Mouse (Mus musculus) heart, embryonic 12.5 days (tissue): Measurements from ENCODE around the gene Bad. TPM values are rescaled to one million over a fixed set of nuclear protein-coding genes. Genes with fewer than 3 reads are reported as not detected.
A peak's percentile ranks its signal among the peaks of the same experiment; 100 is the strongest.

Experiments used
- ATAC-seq: fragments of 200-750 bp; cut with Nextera tagmentation; 2 replicates; pipeline ENCODE4 v1.8.0; 2017; ENCODE audit warnings: moderate TSS enrichment, moderate library complexity; ENCODE audit not compliant: insufficient number of reproducible peaks, low FRiP score
- H3K27ac ChIP-seq: fragments of 300-500 bp; sonication (generic); 2 replicates; pipeline ENCODE4 v1.5.1; 2016; ENCODE audit warnings: mild to moderate bottlenecking, moderate library complexity; ENCODE audit not compliant: poor library complexity, severe bottlenecking
- H3K27me3 ChIP-seq: fragments of 300-500 bp; sonication (generic); replicated peaks from 2 replicates; pipeline ENCODE4 v1.6.1; 2016; ENCODE audit warnings: mild to moderate bottlenecking, moderate library complexity
- H3K36me3 ChIP-seq: fragments of 300-500 bp; sonication (generic); 2 replicates; pipeline ENCODE4 v1.6.1; 2016; ENCODE audit warnings: mild to moderate bottlenecking, moderate library complexity
- H3K4me1 ChIP-seq: fragments of 300-500 bp; sonication (generic); replicated peaks from 2 replicates; pipeline ENCODE4 v1.6.1; 2016; ENCODE audit warnings: mild to moderate bottlenecking
- H3K4me2 ChIP-seq: fragments of 300-500 bp; sonication (generic); 2 replicates; pipeline ENCODE4 v1.6.1; 2016; ENCODE audit warnings: mild to moderate bottlenecking, moderate library complexity
- H3K4me3 ChIP-seq: fragments of 300-500 bp; sonication (generic); 2 replicates; pipeline ENCODE4 v1.5.1; 2016; ENCODE audit warnings: mild to moderate bottlenecking
- H3K9ac ChIP-seq: fragments of 300-500 bp; sonication (generic); 2 replicates; pipeline ENCODE4 v1.6.1; 2016; ENCODE audit warnings: mild to moderate bottlenecking, moderate library complexity
- H3K9me3 ChIP-seq: fragments of 300-500 bp; sonication (generic); replicated peaks from 2 replicates; pipeline ENCODE4 v1.6.1; 2016; ENCODE audit warnings: mild to moderate bottlenecking, moderate library complexity
- WGBS: fragments of 180-500 bp; shearing (Covaris S2); methylation state at CpG from one replicate; pipeline ENCODE4 v1.1.7; 2016; 5-methylcytosine and 5-hydroxymethylcytosine counted together
- polyA plus RNA-seq: library from polyadenylated mRNA; unstranded; fragments of >200 nt; fragmentation: Nextera tagmentation; extraction: Ambion mirVana; gene quantifications from 2 replicates; pipeline ENCODE4 v1.2.1, GENCODE M21; 2016

Gene Bad
- polyA plus RNA-seq, 1 experiment from 2014 or later: 54.5 TPM

- peak; percentile 15 for ATAC-seq
Observed at GRCm38 (mm10) chr19:6950613-6951153, 9.0 kb downstream of the Bad start.

GRCm38 (mm10) chr19:6951381-6951968 lies 9.8 kb downstream of the Bad start:
- H3K4me3 ChIP-seq: peak overlapping the region; percentile 63
- peak overlapping the region; percentile 78 for H3K4me2 ChIP-seq
- WGBS: under 1% methylated on average over 35 of the region's 35 CpGs
- no peaks in the 10 kb centered on the region for H3K9me3 ChIP-seq
- ATAC-seq: peak; percentile 78
- H3K27me3 ChIP-seq: no peaks in the 10 kb centered on the region
- peaks cover 22% of the 10 kb centered on the region for H3K36me3 ChIP-seq
- peak overlapping the region; percentile 80 for H3K9ac ChIP-seq
- H3K27ac ChIP-seq: peak overlapping the region; percentile 98
- peaks cover 44% of the 10 kb centered on the region for H3K4me1 ChIP-seq

More at GRCm38 (mm10) chr19:6950613-6951153, 9.0 kb downstream of the Bad start:
- WGBS: 0% methylated on average over 28 of the region's 28 CpGs
- Histone ChIP-seq H3K4me3 (peak overlapping the region; percentile 63), H3K36me3 (peaks cover 22% of the 10 kb centered on the region), H3K9ac (peak overlapping the region; percentile 80), H3K9me3 (no peaks in the 10 kb centered on the region), H3K4me2 (peak overlapping the region; percentile 78), H3K27me3 (no peaks in the 10 kb centered on the region), H3K27ac (peak overlapping the region; percentile 98), H3K4me1 (peaks cover 40% of the 10 kb centered on the region)

- Histone ChIP-seq H3K36me3 (peaks cover 28% of the 10 kb centered on the region), H3K27me3 (no peaks in the 10 kb centered on the region), H3K4me3 (peak overlapping the region; percentile 63), H3K27ac (peak overlapping the region; percentile 98), H3K9ac (peak overlapping the region; percentile 80), H3K4me2 (peak overlapping the region; percentile 78), H3K9me3 (no peaks in the 10 kb centered on the region), H3K4me1 (peaks cover 44% of the 10 kb centered on the region)
- peak; percentile 43 for ATAC-seq
- WGBS: 1% methylated on average over 31 of the region's 31 CpGs
Observed at GRCm38 (mm10) chr19:6951994-6952711, 10.5 kb downstream of the Bad start.

GRCm38 (mm10) chr19:6952712-6953037 lies 11.0 kb downstream of the Bad start:
- Histone ChIP-seq H3K27ac (peak overlapping the region; percentile 98), H3K36me3 (peaks cover 33% of the 10 kb centered on the region), H3K4me1 (peaks cover 44% of the 10 kb centered on the region), H3K9ac (peak overlapping the region; percentile 80), H3K4me3 (peak overlapping the region; percentile 63), H3K9me3 (no peaks in the 10 kb centered on the region), H3K4me2 (peak overlapping the region; percentile 78), H3K27me3 (no peaks in the 10 kb centered on the region)
- 1% methylated on average over 3 of the region's 3 CpGs for WGBS
- ATAC-seq: no peak; the same call in 1 of the 2 replicates

- no peaks in the 10 kb centered on the region for H3K9me3 ChIP-seq
- H3K36me3 ChIP-seq: peaks cover 47% of the 10 kb centered on the region
- no peak overlapping the region for H3K4me2 ChIP-seq
- ATAC-seq: no peak
- 63% methylated on average over 9 of the region's 9 CpGs for WGBS
- H3K4me3 ChIP-seq: no peak overlapping the region
- no peak overlapping the region for H3K27ac ChIP-seq
- H3K4me1 ChIP-seq: peaks cover 44% of the 10 kb centered on the region
- H3K9ac ChIP-seq: no peak overlapping the region
- H3K27me3 ChIP-seq: no peaks in the 10 kb centered on the region
Observed at GRCm38 (mm10) chr19:6954046-6954445, 12.4 kb downstream of the Bad start.

GRCm38 (mm10) chr19:6955424-6955823 lies 13.8 kb downstream of the Bad start:
- no peak for ATAC-seq
- no peak overlapping the region for H3K27ac ChIP-seq
- H3K9me3 ChIP-seq: no peaks in the 10 kb centered on the region
- peaks cover 61% of the 10 kb centered on the region for H3K36me3 ChIP-seq
- WGBS: 61% methylated on average over 7 of the region's 7 CpGs
- no peak overlapping the region for H3K9ac ChIP-seq
- H3K4me1 ChIP-seq: peaks cover 35% of the 10 kb centered on the region
- no peak overlapping the region for H3K4me3 ChIP-seq
- no peaks in the 10 kb centered on the region for H3K27me3 ChIP-seq
- H3K4me2 ChIP-seq: no peak overlapping the region

- no peaks in the 10 kb centered on the region for H3K27me3 ChIP-seq
Observed at GRCm38 (mm10) chr19:6956461-6956860, 14.8 kb downstream of the Bad start.

GRCm38 (mm10) chr19:6968491-6969271 lies 27.0 kb downstream of the Bad start:
- H3K4me3 ChIP-seq: peak overlapping the region; percentile 63
- no peak overlapping the region for H3K27ac ChIP-seq
- 12% methylated on average over 15 of the region's 15 CpGs for WGBS
- H3K27me3 ChIP-seq: no peaks in the 10 kb centered on the region
- H3K9ac ChIP-seq: peak overlapping the region; percentile 77
- H3K4me2 ChIP-seq: peak overlapping the region; percentile 81
- H3K9me3 ChIP-seq: no peaks in the 10 kb centered on the region
- peaks cover 42% of the 10 kb centered on the region for H3K4me1 ChIP-seq
- peaks cover 31% of the 10 kb centered on the region for H3K36me3 ChIP-seq
- ATAC-seq: no peak

More at GRCm38 (mm10) chr19:6956461-6956860, 14.8 kb downstream of the Bad start:
- Histone ChIP-seq H3K4me1 (peaks cover 35% of the 10 kb centered on the region), H3K9ac (no peak overlapping the region), H3K4me3 (no peak overlapping the region), H3K4me2 (no peak overlapping the region), H3K9me3 (no peaks in the 10 kb centered on the region), H3K27ac (no peak overlapping the region), H3K36me3 (peaks cover 65% of the 10 kb centered on the region)
- ATAC-seq: no peak
- 73% methylated on average over 10 of the region's 10 CpGs for WGBS

GRCm38 (mm10) chr19:6969291-6969664 lies 27.6 kb downstream of the Bad start:
- Histone ChIP-seq H3K9me3 (no peaks in the 10 kb centered on the region), H3K4me2 (peak overlapping the region; percentile 81), H3K4me1 (peaks cover 46% of the 10 kb centered on the region), H3K4me3 (peak overlapping the region; percentile 63), H3K27me3 (no peaks in the 10 kb centered on the region), H3K9ac (peak overlapping the region; percentile 77), H3K27ac (no peak overlapping the region), H3K36me3 (peaks cover 25% of the 10 kb centered on the region)
- under 1% methylated on average over 20 of the region's 20 CpGs for WGBS
- no peak for ATAC-seq

GRCm38 (mm10) chr19:6969665-6970381 lies 28.2 kb downstream of the Bad start:
- H3K27me3 ChIP-seq: no peaks in the 10 kb centered on the region
- H3K4me2 ChIP-seq: peak overlapping the region; percentile 81
- peak; percentile 85 for ATAC-seq
- no peaks in the 10 kb centered on the region for H3K9me3 ChIP-seq
- peaks cover 19% of the 10 kb centered on the region for H3K36me3 ChIP-seq
- H3K4me1 ChIP-seq: peaks cover 46% of the 10 kb centered on the region
- H3K27ac ChIP-seq: peak overlapping the region; percentile 65; the same call in 1 of the 2 replicates
- peak overlapping the region; percentile 63 for H3K4me3 ChIP-seq
- peak overlapping the region; percentile 77 for H3K9ac ChIP-seq
- WGBS: under 1% methylated on average over 55 of the region's 55 CpGs
